8 mouse cellular contexts compared by ENCODE assay signal in the genomic region with DNA sequence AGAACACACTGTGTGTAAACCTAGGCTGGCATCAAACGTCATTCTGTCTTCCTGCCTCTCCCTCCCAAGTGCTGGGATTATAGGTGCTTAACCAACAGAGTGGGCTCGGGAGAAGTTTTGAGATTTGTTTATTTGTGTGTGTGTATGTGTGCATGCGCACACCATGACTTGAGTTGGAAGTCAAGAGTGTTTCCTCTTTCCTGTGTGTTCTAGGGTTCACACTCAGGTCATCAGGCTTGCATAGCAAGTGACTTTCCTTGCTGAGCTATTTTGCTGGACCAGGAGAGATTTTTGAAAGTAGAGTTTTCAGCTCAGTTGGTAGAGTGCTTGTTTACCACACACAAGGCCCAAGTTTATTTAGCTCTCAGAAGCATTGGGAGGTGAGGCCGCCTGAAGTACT. TPM values are rescaled to one million over a fixed set of nuclear protein-coding genes. Genes with fewer than 3 reads are reported as not detected.
DNase-seq lines count a peak whose midpoint lies in the region; ATAC-seq lines count a peak whose summit lies in the region.

No protein-coding gene starts in this region.

- H3K9ac ChIP-seq in intestine, embryonic 15.5 days = no peak overlapping the region

- peaks cover 25% of the 10 kb centered on the region for H3K36me3 ChIP-seq in embryonic facial prominence, embryonic 10.5 days (replicated peaks)
- peaks cover 10% of the 10 kb centered on the region for H3K36me3 ChIP-seq in intestine, embryonic 15.5 days

- DNase-seq in 416B (ENCODE audit: low read depth) = peak; percentile 18
- DNase-seq in embryonic facial prominence, embryonic 10.5 days (ENCODE audit: low spot score) = no peak
- DNase-seq in lung, postnatal 10 days = peak; percentile 16
- no peak for DNase-seq in left cerebral cortex, postnatal 10 days (ENCODE audit: extremely low spot score in 1 of 2, low spot score in 2 of 2)
- DNase-seq in adrenal gland, adult 2 months = no peak
- DNase-seq in spleen, adult 18-20 months = no peak
- no peak for DNase-seq in cerebellum, postnatal 10 days

- no peak for ATAC-seq in intestine, embryonic 15.5 days

- intact Hi-C loops in left cerebral cortex, postnatal 10 days (cut with DNase I) = no loop called here

- H3K4me3 ChIP-seq in embryonic facial prominence, embryonic 10.5 days = peak overlapping the region; percentile 97; the same call in 1 of the 2 replicates
- no peak overlapping the region for H3K4me3 ChIP-seq in intestine, embryonic 15.5 days (replicated peaks)

- H3K9me3 ChIP-seq in embryonic facial prominence, embryonic 10.5 days = no peaks in the 10 kb centered on the region
- no peaks in the 10 kb centered on the region for H3K9me3 ChIP-seq in intestine, embryonic 15.5 days

- peaks cover 22% of the 10 kb centered on the region for H3K4me1 ChIP-seq in embryonic facial prominence, embryonic 10.5 days
- H3K4me1 ChIP-seq in intestine, embryonic 15.5 days (replicated peaks) = peaks cover 17% of the 10 kb centered on the region

- peak overlapping the region; percentile 42 for H3K4me2 ChIP-seq in intestine, embryonic 15.5 days (replicated peaks)

- 68% methylated on average over 4 of the region's 4 CpGs for WGBS in embryonic facial prominence, embryonic 10.5 days
- WGBS in intestine, embryonic 15.5 days = 50% methylated on average over 4 of the region's 4 CpGs

- H3K27me3 ChIP-seq in embryonic facial prominence, embryonic 10.5 days (replicated peaks; ENCODE audit: low read depth, poor library complexity, severe bottlenecking) = no peaks in the 10 kb centered on the region
- no peaks in the 10 kb centered on the region for H3K27me3 ChIP-seq in intestine, embryonic 15.5 days (replicated peaks)

- H3K27ac ChIP-seq in embryonic facial prominence, embryonic 10.5 days (replicated peaks) = no peak overlapping the region
- no peak overlapping the region for H3K27ac ChIP-seq in intestine, embryonic 15.5 days

RNA-seq across cellular contexts. Expression of gene Itch, which starts 1.8 kb away (rescaled TPM):
- 58.2 TPM in 2 replicates for polyA plus RNA-seq in embryonic facial prominence, embryonic 10.5 days (2016; fragmentation: Nextera tagmentation; extraction: Ambion mirVana)
- 44.6 and 45.4 TPM in 2 replicates for polyA plus RNA-seq in intestine, embryonic 15.5 days (2015; fragmentation: Nextera tagmentation; extraction: Ambion mirVana)
- total RNA-seq in left cerebral cortex, postnatal 10 days (2021) = 10 to 100 TPM; 35.2 to 35.3 TPM
- total RNA-seq in adrenal gland, adult 2 months (2021) = 10 to 100 TPM; 47.0 to 48.2 TPM
- polyA plus RNA-seq in adrenal gland, adult 2 months (2012; rRNA removed) = 2.2 and 3.6 TPM in 2 replicates

Comparison
In these comparisons a context has a peak if more than half of its experiments do, and no peak if none do; other contexts are left out.
1. DNase-seq: peak in 416B (single experiment) and lung, postnatal 10 days (single experiment); none in embryonic facial prominence, embryonic 10.5 days (single experiment), left cerebral cortex, postnatal 10 days (0 of 2), adrenal gland, adult 2 months (single experiment), spleen, adult 18-20 months (0 of 2) and cerebellum, postnatal 10 days (0 of 2).